Mouse (Mus musculus) A20 (cell line): ENCODE results near the gene Tbl1xr1.

Source experiments
- DNase-seq: peaks from one replicate; pipeline ENCODE4 v3.0.0-alpha.2; 2011; ENCODE audit warnings: low read depth, low spot score

Gene Tbl1xr1

GRCm38 (mm10) chr3:22194185-22194856 is 117.9 kb downstream of the Tbl1xr1 start:
- no peak for DNase-seq

- no peak for DNase-seq
These were observed 122.3 kb downstream of the Tbl1xr1 start for GRCm38 (mm10) chr3:22198802-22199201.

- DNase-seq, result peak; percentile 10
These were observed 127.7 kb downstream of the Tbl1xr1 start for GRCm38 (mm10) chr3:22204186-22204585.

DNA sequence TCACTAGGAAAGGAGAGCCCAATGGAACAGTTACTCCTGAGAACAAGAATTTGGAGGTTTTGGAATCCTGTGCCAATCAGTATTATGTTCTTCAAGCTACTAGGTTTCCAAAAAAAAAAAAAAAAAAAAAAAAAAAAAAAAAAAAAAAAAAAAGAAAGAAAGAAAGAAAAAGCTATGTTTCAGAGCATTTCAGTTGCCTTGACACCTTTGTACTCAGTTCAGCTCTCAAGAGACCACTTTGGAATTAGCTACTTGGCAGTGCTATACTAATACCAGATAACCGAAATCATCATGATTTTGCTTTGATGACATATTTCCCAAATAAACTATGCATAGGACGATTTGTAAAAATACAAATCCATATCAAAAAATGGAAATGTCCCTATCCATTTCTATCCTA is 145.1 kb downstream of the Tbl1xr1 start:
- DNase-seq, result no peak

DNA sequence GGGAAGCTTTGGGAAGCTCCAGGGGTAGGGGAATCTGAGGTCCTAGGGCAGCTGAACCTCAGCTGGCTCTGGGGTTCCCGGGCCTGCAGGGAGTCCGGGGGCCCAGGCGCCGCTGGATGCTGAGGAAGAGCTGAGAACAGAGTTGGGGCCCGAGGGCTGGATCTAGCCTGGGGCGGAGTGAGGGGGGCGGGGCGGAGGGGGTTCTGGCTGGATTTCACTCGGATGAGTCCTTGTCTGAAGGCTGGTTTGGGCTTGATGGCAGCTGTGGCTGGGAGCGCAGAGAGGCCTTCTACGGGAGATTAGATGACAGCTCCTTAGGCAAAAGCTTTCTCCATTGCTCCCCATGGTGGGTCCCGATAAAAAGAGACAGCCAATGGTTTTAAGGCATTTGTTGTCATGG is 145.9 kb downstream of the Tbl1xr1 start:
- no peak for DNase-seq

DNA sequence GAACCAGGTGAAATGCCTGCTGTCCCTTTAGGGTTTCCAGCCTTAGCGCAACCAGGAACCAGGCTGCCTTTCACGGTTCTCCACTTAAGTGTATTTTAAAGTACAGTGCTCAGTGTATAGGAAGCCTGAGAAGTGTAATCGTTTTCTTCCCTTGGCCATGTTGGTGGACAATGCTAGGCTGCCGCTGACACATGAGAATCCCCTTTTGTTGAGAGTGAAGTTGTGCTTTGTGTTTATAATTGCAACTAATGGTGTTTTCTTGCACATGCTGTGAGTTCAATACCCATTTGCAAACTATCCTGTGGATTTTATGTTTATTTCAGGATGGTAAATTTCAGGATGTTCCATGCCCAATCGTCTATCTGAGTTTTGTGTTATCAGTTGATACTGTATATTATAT is 146.6 kb downstream of the Tbl1xr1 start:
- DNase-seq, result no peak

- no peak for DNase-seq
These were observed 151.6 kb downstream of the Tbl1xr1 start for GRCm38 (mm10) chr3:22228052-22228451.

DNA sequence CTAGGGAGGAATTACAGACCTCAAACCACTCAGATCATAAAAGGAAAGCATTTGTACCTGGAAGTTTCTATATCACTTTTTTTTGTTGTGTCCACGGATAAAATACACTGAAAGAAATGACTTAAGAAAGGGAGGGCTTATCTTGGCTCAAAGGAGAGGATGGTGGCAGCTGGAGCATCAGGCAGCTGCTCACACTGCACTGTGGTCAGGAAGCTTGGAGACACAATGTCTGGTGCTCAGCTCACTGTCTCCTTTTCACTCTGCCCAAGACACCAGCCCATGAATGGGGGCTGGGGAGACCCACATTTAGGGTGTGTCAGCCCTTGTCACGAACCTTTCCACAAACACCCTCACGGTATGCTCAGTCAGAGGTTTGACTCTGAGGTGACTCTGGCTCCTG is 154.2 kb downstream of the Tbl1xr1 start:
- DNase-seq, result no peak

DNA sequence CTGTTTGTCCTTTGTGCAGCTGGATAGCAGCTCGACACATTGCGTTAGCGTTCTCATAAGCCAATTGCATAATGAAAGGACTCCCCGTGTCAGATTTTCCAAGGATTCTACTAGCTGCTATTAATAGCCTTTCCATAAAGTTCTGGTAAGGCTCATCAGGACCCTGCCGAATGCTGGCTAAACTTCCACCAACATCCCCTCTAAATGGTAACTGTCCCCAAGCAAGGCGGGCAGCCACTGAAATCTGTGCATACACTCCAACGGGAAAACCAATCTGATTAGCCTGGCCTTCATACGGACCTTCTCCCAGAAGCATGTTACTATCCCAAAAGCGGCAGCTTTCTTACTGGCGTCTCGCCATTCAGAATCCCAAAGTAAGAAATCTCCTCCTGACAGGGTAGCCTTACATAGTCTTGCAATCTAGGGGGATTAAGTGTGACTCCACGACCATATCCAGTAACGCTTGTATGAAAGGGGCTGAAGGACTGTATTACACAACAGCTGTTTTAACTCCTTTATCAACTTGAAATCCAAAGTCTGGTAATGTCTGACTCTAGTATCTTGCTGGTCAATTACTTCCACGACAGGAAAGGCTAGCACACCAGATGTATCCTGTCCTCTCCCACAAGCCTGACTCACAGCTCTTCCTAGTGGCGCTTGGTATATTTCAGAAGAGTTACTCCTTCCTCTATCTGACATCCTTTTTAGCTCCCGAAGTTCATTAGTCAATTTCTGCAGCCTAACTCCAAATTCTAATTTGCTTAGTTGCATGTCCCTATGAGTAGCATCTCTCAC is 161.9 kb downstream of the Tbl1xr1 start:
- DNase-seq, result no peak
